Mouse (Mus musculus): Measurements from ENCODE around the gene Duox2. TPM values are rescaled to one million over a fixed set of nuclear protein-coding genes. Genes with fewer than 3 reads are reported as not detected.

The Duox2 gene
- not detected for polyA plus RNA-seq (2015; fragmentation: Illumina TruSeq; extraction: RNeasy Lipid Tissue Mini Kit (QIAGEN cat#74804); ENCODE audit: insufficient read depth, low replicate concordance)

DNA sequence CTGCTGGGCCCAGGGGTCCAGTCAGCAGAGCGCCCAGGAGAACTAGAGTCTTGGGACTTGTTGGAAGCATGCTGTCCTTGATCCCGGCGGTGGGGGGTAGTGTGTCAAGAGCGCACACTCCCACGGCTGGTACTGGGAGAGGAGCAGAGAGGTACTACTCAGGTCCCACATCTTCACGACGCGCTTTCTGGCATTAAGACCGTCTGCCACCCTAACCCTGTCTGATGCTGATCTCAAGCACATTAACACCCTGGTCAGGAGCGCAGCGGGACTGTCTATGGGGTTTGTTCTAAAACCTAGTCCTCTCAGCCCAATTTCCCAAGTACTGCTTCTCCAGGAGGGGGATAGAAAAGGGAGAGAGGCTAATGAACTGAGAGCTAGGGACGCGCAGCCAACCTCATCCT, at the start of gene Duox2:
Gene Duox2, minus strand, starts transcription at position 354 of the 404 bp plus-strand sequence.

DNA sequence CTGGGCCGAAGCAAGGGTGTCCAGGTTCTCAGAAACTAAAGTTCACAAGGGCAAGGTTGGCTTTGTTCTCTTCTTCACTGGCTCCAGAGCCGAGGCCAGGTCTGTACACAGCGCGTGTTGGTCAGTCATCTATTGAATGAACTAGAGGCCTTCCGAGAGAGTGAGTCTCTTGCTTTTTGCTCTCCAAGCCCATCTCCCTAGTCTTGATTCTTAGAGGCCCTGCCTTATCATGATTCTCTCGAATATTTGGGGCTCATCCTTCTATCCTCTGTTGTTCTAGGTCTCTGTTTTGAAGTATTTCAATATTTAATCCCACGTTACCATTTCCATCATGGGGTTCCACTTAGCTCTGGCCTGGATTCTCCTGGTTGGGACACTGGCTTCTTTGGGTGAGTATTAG, 17.1 kb upstream of the Duox2 start, which contains the start of gene Duox1:
Gene Duox1, plus strand, starts transcription at position 301 of the 400 bp plus-strand sequence.

DNA sequence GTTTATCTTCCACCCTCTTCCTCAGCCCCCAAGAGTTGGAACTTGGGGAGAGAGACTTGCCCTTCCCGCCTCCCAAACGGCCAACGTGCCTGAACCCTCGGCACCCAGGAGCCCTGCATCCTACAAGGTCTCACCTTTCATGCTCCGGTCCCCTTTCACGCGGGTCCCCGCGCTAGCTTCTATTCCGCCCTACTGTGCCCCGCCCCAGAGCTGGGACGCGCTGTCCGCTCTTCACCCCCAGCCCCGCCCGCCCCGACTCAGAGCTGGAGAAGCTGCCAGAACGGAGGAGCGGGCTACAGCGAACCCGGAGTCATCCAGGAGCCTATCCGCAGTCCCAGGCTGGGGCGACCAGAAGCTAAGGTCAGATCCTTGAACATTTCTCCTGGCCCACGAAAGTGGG, 15.3 kb upstream of the Duox2 start, which contains the start of gene Duoxa1:
Gene Duoxa1, minus strand, starts transcription at position 195 of the 400 bp plus-strand sequence.

DNA sequence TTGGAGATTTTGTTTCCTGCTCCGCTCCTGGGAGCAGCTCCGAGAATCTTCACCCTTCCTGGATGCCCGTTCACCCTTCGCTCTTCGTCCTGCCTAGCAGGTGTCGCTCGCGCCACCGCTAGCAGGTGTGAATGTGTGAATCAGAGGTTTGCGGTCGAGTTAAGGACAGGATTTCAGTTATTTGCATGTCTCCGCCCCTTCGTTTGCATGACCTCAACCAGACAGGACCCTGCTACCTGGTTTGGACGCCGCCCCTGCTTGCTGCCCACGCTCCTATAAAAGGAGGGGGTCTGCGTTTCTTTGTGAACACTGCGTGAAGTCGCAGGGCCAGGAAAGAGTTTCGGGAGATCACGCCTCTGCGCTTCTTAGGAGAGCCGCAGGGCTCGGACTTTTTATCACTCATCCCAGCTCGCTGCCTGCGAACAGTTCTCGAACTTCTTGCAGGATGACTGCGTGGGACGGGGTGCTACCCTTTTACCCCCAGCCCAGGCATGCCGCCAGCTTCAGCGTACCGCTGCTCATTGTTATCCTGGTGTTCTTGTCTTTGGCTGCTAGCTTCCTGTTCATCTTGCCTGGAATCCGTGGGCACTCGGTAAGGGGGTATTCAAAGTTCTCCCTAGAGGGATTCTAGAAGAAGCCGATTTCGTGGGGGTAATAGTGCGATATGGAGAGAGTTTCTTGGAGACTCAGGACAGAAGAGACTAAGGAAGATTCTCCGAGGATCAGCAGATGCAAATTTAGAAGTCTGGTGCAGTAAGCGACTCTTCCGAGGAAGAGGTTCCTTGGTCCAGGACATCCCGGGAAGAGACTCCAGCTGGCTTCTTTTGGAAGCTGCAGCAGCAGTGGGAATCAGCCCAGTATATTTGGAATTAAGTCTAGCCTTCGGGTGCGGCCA, 594 bp upstream of the Duox2 start, which contains the start of gene Duoxa2:
Gene Duoxa2, plus strand, starts transcription at position 305 of the 895 bp plus-strand sequence.

DNA sequence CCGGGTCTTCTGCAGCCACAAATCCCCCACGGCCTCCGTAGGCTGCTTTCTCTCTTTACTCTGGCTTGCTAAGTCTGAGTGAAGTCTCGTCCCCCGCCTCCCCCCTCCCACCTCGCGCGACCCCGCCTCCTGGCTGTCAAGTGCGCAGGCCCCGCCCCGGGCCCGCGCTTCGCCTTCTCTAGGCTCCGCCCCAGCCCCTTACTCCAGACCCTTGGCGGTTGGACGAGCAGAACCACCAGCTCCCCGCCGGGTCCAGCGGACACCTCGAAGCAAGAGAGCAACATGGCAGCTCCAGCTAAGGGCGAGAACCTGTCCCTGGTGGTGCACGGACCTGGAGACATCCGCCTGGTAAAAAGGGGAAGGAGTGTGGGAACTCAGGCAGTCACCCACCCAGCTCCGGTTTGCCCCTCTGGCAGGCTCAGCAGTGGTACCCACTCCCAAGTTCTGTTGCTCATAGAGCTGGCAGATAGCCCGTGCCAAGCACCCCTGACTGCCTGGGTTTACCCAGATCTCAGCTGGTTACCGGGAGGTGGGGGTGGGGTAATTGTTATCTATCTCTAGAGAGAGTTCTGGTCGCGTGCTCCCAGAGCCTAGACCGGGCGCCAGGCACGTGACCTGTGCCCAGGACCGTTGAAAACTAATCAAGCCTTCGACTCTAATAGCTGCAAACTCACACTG, 63.5 kb downstream of the Duox2 start, which contains the start of gene Sord:
Gene Sord, plus strand, starts transcription at position 139 of the 678 bp plus-strand sequence.

Other genes starting within 250 kb of the Duox2 start
- 15.0 TPM for gene Spg11, start 180.1 kb downstream of the Duox2 start, polyA plus RNA-seq (2015; fragmentation: Illumina TruSeq; extraction: RNeasy Lipid Tissue Mini Kit (QIAGEN cat#74804); ENCODE audit: insufficient read depth, low replicate concordance)
- 6,371 TPM for gene B2m, start 150.8 kb downstream of the Duox2 start, polyA plus RNA-seq (2015; fragmentation: Illumina TruSeq; extraction: RNeasy Lipid Tissue Mini Kit (QIAGEN cat#74804); ENCODE audit: insufficient read depth, low replicate concordance)
- 0.18 TPM for gene Trim69, start 137.7 kb downstream of the Duox2 start, polyA plus RNA-seq (2015; fragmentation: Illumina TruSeq; extraction: RNeasy Lipid Tissue Mini Kit (QIAGEN cat#74804); ENCODE audit: insufficient read depth, low replicate concordance)
- gene Patl2, start 112.3 kb downstream of the Duox2 start, polyA plus RNA-seq (2015; fragmentation: Illumina TruSeq; extraction: RNeasy Lipid Tissue Mini Kit (QIAGEN cat#74804); ENCODE audit: insufficient read depth, low replicate concordance), result 0.21 TPM
- not detected for gene Terb2, start 112.2 kb downstream of the Duox2 start, polyA plus RNA-seq (2015; fragmentation: Illumina TruSeq; extraction: RNeasy Lipid Tissue Mini Kit (QIAGEN cat#74804); ENCODE audit: insufficient read depth, low replicate concordance)
- 16.6 TPM for gene Sord, start 63.7 kb downstream of the Duox2 start, polyA plus RNA-seq (2015; fragmentation: Illumina TruSeq; extraction: RNeasy Lipid Tissue Mini Kit (QIAGEN cat#74804); ENCODE audit: insufficient read depth, low replicate concordance)
- gene Duoxa2, start 451 bp upstream of the Duox2 start, polyA plus RNA-seq (2015; fragmentation: Illumina TruSeq; extraction: RNeasy Lipid Tissue Mini Kit (QIAGEN cat#74804); ENCODE audit: insufficient read depth, low replicate concordance), result not detected
- not detected for gene Duoxa1, start 15.3 kb upstream of the Duox2 start, polyA plus RNA-seq (2015; fragmentation: Illumina TruSeq; extraction: RNeasy Lipid Tissue Mini Kit (QIAGEN cat#74804); ENCODE audit: insufficient read depth, low replicate concordance)
- not detected for gene Duox1, start 17.2 kb upstream of the Duox2 start, polyA plus RNA-seq (2015; fragmentation: Illumina TruSeq; extraction: RNeasy Lipid Tissue Mini Kit (QIAGEN cat#74804); ENCODE audit: insufficient read depth, low replicate concordance)
- gene Shf, start 70.7 kb upstream of the Duox2 start, polyA plus RNA-seq (2015; fragmentation: Illumina TruSeq; extraction: RNeasy Lipid Tissue Mini Kit (QIAGEN cat#74804); ENCODE audit: insufficient read depth, low replicate concordance), result 1.1 TPM
- gene Slc28a2, start 128.0 kb upstream of the Duox2 start, polyA plus RNA-seq (2015; fragmentation: Illumina TruSeq; extraction: RNeasy Lipid Tissue Mini Kit (QIAGEN cat#74804); ENCODE audit: insufficient read depth, low replicate concordance), result 162 TPM
- gene Gm14085, start 186.5 kb upstream of the Duox2 start, polyA plus RNA-seq (2015; fragmentation: Illumina TruSeq; extraction: RNeasy Lipid Tissue Mini Kit (QIAGEN cat#74804); ENCODE audit: insufficient read depth, low replicate concordance), result 15.0 TPM